25 mouse cellular contexts compared by ENCODE assay signal in the genomic region with DNA sequence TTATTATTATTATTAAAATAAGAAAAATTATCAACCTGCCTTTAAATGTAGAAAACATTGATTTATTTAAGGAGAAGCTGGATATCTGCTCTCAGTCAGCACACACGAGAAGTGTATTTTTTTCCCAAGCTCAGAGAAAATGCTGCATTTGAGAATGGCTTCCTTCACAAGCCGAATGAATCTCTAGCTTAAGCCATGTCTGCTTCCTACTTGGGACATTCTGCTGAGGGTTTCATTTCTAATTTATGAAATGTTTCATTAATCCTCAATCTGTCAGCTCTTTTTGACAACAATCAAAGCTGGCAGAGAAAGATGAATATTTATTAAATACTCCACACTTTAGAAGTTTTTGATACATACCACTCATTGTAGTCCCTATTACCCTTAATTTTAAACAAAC.
DNase-seq lines count a peak whose midpoint lies in the region; ATAC-seq lines count a peak whose summit lies in the region.
"Had no signal": no experiment of that assay in that cellular context is flagged by ENCODE, and none has a peak within 500 bp of the region (broad histone marks: within the 10 kb centered on the region; RNA-seq: fewer than 3 reads in every experiment).

No protein-coding gene starts in this region.

- no peak overlapping the region for H3K4me2 ChIP-seq in midbrain, embryonic 12.5 days (replicated peaks)
- no peak overlapping the region for H3K4me2 ChIP-seq in forebrain, embryonic 16.5 days (ENCODE audit: low read length)
- peak overlapping the region; percentile 38 for H3K4me2 ChIP-seq in hindbrain, embryonic 16.5 days (ENCODE audit: low read length)
- H3K4me2 ChIP-seq in neural tube, embryonic 14.5 days (ENCODE audit: low read depth, low read length): peak overlapping the region; percentile 42
- H3K4me2 ChIP-seq: embryonic facial prominence, embryonic 12.5 days; heart, embryonic 13.5 days; kidney, embryonic 15.5 days; limb, embryonic 12.5 days; liver, embryonic 12.5 days had no signal

- H3K4me3 ChIP-seq in midbrain, embryonic 12.5 days: no peak overlapping the region
- no peak overlapping the region for H3K4me3 ChIP-seq in midbrain, embryonic 10.5 days
- no peak overlapping the region for H3K4me3 ChIP-seq in forebrain, embryonic 16.5 days (replicated peaks; ENCODE audit: low read length)
- H3K4me3 ChIP-seq in hindbrain, embryonic 16.5 days (ENCODE audit: low read length): no peak overlapping the region
- H3K4me3 ChIP-seq in neural tube, embryonic 14.5 days (ENCODE audit: low read depth, low read length): no peak overlapping the region
- no peak overlapping the region for H3K4me3 ChIP-seq in limb, embryonic 10.5 days
- H3K4me3 ChIP-seq: embryonic facial prominence, embryonic 12.5 days; erythroblast, embryonic 14.5 days; heart, embryonic 13.5 days; kidney, embryonic 15.5 days; limb, embryonic 12.5 days; liver, embryonic 12.5 days; megakaryocyte, embryonic 14.5 days; myocyte had no signal

- no peak for DNase-seq in midbrain, embryonic 10.5 days (ENCODE audit: low spot score)
- DNase-seq in thymus, adult 18-20 months: no peak
- DNase-seq in limb, embryonic 10.5 days (ENCODE audit: low spot score): no peak
- DNase-seq: B cell, adult 2 months; cerebellum, adult 9-11 months; gastrocnemius, postnatal 10 days; heart, adult 18-20 months; heart, postnatal 36 days; kidney, postnatal 4 days; layer of hippocampus, adult 9-11 months; lung, adult 2 months; right cerebral cortex, postnatal 14 days had no signal

- 54% methylated on average over 2 of the region's 2 CpGs for WGBS in midbrain, embryonic 12.5 days
- WGBS in midbrain, embryonic 10.5 days: 84% methylated on average over 2 of the region's 2 CpGs
- 57% methylated on average over 2 of the region's 2 CpGs for WGBS in forebrain, embryonic 16.5 days
- 58% methylated on average over 2 of the region's 2 CpGs for WGBS in hindbrain, embryonic 16.5 days
- WGBS in neural tube, embryonic 14.5 days: 55% methylated on average over 2 of the region's 2 CpGs
- 94% methylated on average over 2 of the region's 2 CpGs for WGBS in limb, embryonic 10.5 days

- no peaks in the 10 kb centered on the region for H3K9me3 ChIP-seq in midbrain, embryonic 12.5 days
- no peaks in the 10 kb centered on the region for H3K9me3 ChIP-seq in midbrain, embryonic 10.5 days (replicated peaks)
- H3K9me3 ChIP-seq in forebrain, embryonic 16.5 days (ENCODE audit: control insufficient read depth, low read length): no peaks in the 10 kb centered on the region
- no peaks in the 10 kb centered on the region for H3K9me3 ChIP-seq in hindbrain, embryonic 16.5 days (ENCODE audit: control insufficient read depth, low read length)
- no peaks in the 10 kb centered on the region for H3K9me3 ChIP-seq in neural tube, embryonic 14.5 days (ENCODE audit: control insufficient read depth, low read length)
- no peaks in the 10 kb centered on the region for H3K9me3 ChIP-seq in limb, embryonic 10.5 days (replicated peaks)
- H3K9me3 ChIP-seq: embryonic facial prominence, embryonic 12.5 days; heart, embryonic 13.5 days; kidney, embryonic 15.5 days; limb, embryonic 12.5 days; liver, embryonic 12.5 days; megakaryocyte, embryonic 14.5 days had no signal

- no peaks in the 10 kb centered on the region for H3K36me3 ChIP-seq in midbrain, embryonic 12.5 days
- H3K36me3 ChIP-seq in midbrain, embryonic 10.5 days: no peaks in the 10 kb centered on the region
- no peaks in the 10 kb centered on the region for H3K36me3 ChIP-seq in forebrain, embryonic 16.5 days (ENCODE audit: control insufficient read depth, insufficient read depth)
- H3K36me3 ChIP-seq in hindbrain, embryonic 16.5 days (ENCODE audit: control insufficient read depth, insufficient read depth, low read length): no peaks in the 10 kb centered on the region
- H3K36me3 ChIP-seq in neural tube, embryonic 14.5 days (ENCODE audit: control insufficient read depth, insufficient read depth, low read length): no peaks in the 10 kb centered on the region
- no peaks in the 10 kb centered on the region for H3K36me3 ChIP-seq in limb, embryonic 10.5 days
- H3K36me3 ChIP-seq: embryonic facial prominence, embryonic 12.5 days; heart, embryonic 13.5 days; kidney, embryonic 15.5 days; limb, embryonic 12.5 days; liver, embryonic 12.5 days had no signal

- no peak for ATAC-seq in midbrain, embryonic 12.5 days (ENCODE audit: low FRiP score, low read depth)
- 0 out of 2 replicates have a peak, but pooled peaks have one; percentile 13 for ATAC-seq in forebrain, embryonic 16.5 days
- no peak for ATAC-seq in hindbrain, embryonic 16.5 days
- ATAC-seq in neural tube, embryonic 14.5 days (ENCODE audit: low read depth): no peak
- ATAC-seq: intestine, embryonic 16.5 days; liver, embryonic 12.5 days had no signal

- peaks cover 38% of the 10 kb centered on the region; the same call in 1 of the 2 replicates for H3K4me1 ChIP-seq in midbrain, embryonic 12.5 days
- peaks cover 69% of the 10 kb centered on the region for H3K4me1 ChIP-seq in midbrain, embryonic 10.5 days
- no peaks in the 10 kb centered on the region; the same call in 1 of the 2 replicates for H3K4me1 ChIP-seq in forebrain, embryonic 16.5 days (replicated peaks; ENCODE audit: control insufficient read depth, insufficient read depth, low read length)
- no peaks in the 10 kb centered on the region; the same call in 1 of the 2 replicates for H3K4me1 ChIP-seq in hindbrain, embryonic 16.5 days (ENCODE audit: control insufficient read depth, insufficient read depth, low read depth, low read length)
- peaks cover 27% of the 10 kb centered on the region for H3K4me1 ChIP-seq in neural tube, embryonic 14.5 days (ENCODE audit: control insufficient read depth, insufficient read depth, low read length)
- H3K4me1 ChIP-seq in limb, embryonic 10.5 days: peaks cover 7% of the 10 kb centered on the region; the same call in 1 of the 2 replicates
- H3K4me1 ChIP-seq: embryonic facial prominence, embryonic 12.5 days; heart, embryonic 13.5 days; kidney, embryonic 15.5 days; liver, embryonic 12.5 days; megakaryocyte, embryonic 14.5 days had no signal

- no peak overlapping the region for H3K9ac ChIP-seq in midbrain, embryonic 12.5 days (replicated peaks)
- H3K9ac ChIP-seq in forebrain, embryonic 16.5 days (replicated peaks; ENCODE audit: low read depth, low read length): no peak overlapping the region
- no peak overlapping the region; the same call in 1 of the 2 replicates for H3K9ac ChIP-seq in hindbrain, embryonic 16.5 days (ENCODE audit: low read depth, low read length)
- H3K9ac ChIP-seq in neural tube, embryonic 14.5 days (replicated peaks; ENCODE audit: low read depth, low read length): peak overlapping the region; percentile 63
- H3K9ac ChIP-seq: embryonic facial prominence, embryonic 12.5 days; heart, embryonic 13.5 days; kidney, embryonic 15.5 days; limb, embryonic 12.5 days; liver, embryonic 12.5 days had no signal

- no peaks in the 10 kb centered on the region for H3K27me3 ChIP-seq in midbrain, embryonic 12.5 days
- H3K27me3 ChIP-seq in midbrain, embryonic 10.5 days (ENCODE audit: low read depth, poor library complexity, severe bottlenecking): no peaks in the 10 kb centered on the region
- H3K27me3 ChIP-seq in forebrain, embryonic 16.5 days (replicated peaks; ENCODE audit: control insufficient read depth, insufficient read depth, low read length): no peaks in the 10 kb centered on the region
- H3K27me3 ChIP-seq in hindbrain, embryonic 16.5 days (replicated peaks; ENCODE audit: control insufficient read depth, insufficient read depth, low read length): no peaks in the 10 kb centered on the region
- no peaks in the 10 kb centered on the region for H3K27me3 ChIP-seq in neural tube, embryonic 14.5 days (ENCODE audit: control insufficient read depth, insufficient read depth, low read length)
- H3K27me3 ChIP-seq in limb, embryonic 10.5 days (ENCODE audit: low read depth, poor library complexity, severe bottlenecking): no peaks in the 10 kb centered on the region
- H3K27me3 ChIP-seq: embryonic facial prominence, embryonic 12.5 days; heart, embryonic 13.5 days; kidney, embryonic 15.5 days; limb, embryonic 12.5 days; liver, embryonic 12.5 days; megakaryocyte, embryonic 14.5 days had no signal

- H3K27ac ChIP-seq in midbrain, embryonic 12.5 days (replicated peaks): peak overlapping the region; percentile 81
- no peak overlapping the region for H3K27ac ChIP-seq in midbrain, embryonic 10.5 days (replicated peaks)
- peak overlapping the region; percentile 58; the same call in 1 of the 2 replicates for H3K27ac ChIP-seq in forebrain, embryonic 16.5 days (ENCODE audit: low read length)
- peak overlapping the region; percentile 73 for H3K27ac ChIP-seq in hindbrain, embryonic 16.5 days (ENCODE audit: low read depth, low read length)
- H3K27ac ChIP-seq in neural tube, embryonic 14.5 days (ENCODE audit: low read depth, low read length): peak overlapping the region; percentile 96
- no peak overlapping the region for H3K27ac ChIP-seq in limb, embryonic 10.5 days
- H3K27ac ChIP-seq: embryonic facial prominence, embryonic 12.5 days; heart, embryonic 13.5 days; kidney, embryonic 15.5 days; limb, embryonic 12.5 days; liver, embryonic 12.5 days had no signal

Comparison
In these comparisons a context has a peak if more than half of its experiments do, and no peak if none do; other contexts are left out.
1. H3K27ac ChIP-seq: peak in midbrain, embryonic 12.5 days (single experiment), forebrain, embryonic 16.5 days (single experiment), hindbrain, embryonic 16.5 days (single experiment) and neural tube, embryonic 14.5 days (single experiment); none in midbrain, embryonic 10.5 days (single experiment) and limb, embryonic 10.5 days (single experiment).
2. H3K4me2 ChIP-seq: peak in hindbrain, embryonic 16.5 days (single experiment) and neural tube, embryonic 14.5 days (single experiment); none in midbrain, embryonic 12.5 days (single experiment) and forebrain, embryonic 16.5 days (single experiment).